Mouse (Mus musculus) B cell, adult 62 days (primary cell): ENCODE measurements around the gene Abca13. TPM values are rescaled to one million over a fixed set of nuclear protein-coding genes. Genes with fewer than 3 reads are reported as not detected.

Experiments
- total RNA-seq: library from RNA; stranded (reverse); gene quantifications from 4 replicates; pipeline ENCODE4 v1.2.4, GENCODE M21; 2023

Gene Abca13
- not detected in 4 replicates for total RNA-seq

GRCm38 (mm10) chr11:9191555-9192131 lies at the start of gene Abca13:
TSS of gene Abca13 (plus strand) at chr11:9191942.

Other genes starting within 250 kb of the Abca13 start
- 0.09 to 0.31 TPM (median 0.14 TPM) in 3 of 4 replicates, not detected in the other for gene Pkd1l1, start 218.7 kb upstream of the Abca13 start, total RNA-seq
- 16.3 to 17.2 TPM (median 16.8 TPM) in 4 replicates for gene Hus1, start 180.8 kb upstream of the Abca13 start, total RNA-seq
- gene Gm11992, start 143.3 kb upstream of the Abca13 start, total RNA-seq: not detected in 4 replicates
- not detected in 4 replicates for gene Sun3, start 143.0 kb upstream of the Abca13 start, total RNA-seq
- not detected in 4 replicates for gene Upp1, start 73.8 kb upstream of the Abca13 start, total RNA-seq